Mouse (Mus musculus): Measurements from ENCODE around the gene Tarsl2. TPM values are rescaled to one million over a fixed set of nuclear protein-coding genes. Genes with fewer than 3 reads are reported as not detected.

Gene Tarsl2
- polyA plus RNA-seq, 1 experiment from 2014 or later = 9.1 TPM

GRCm38 (mm10) chr7:65696450-65696849 is 51.8 kb downstream of the Tarsl2 start:
- Histone ChIP-seq H3K4me1 (ENCODE audit: insufficient read depth) (peaks cover 5% of the 10 kb centered on the region), H3K4me3 (ENCODE audit: low read depth, low read length) (no peak overlapping the region), H3K36me3 (ENCODE audit: insufficient read depth) (peaks cover 60% of the 10 kb centered on the region), H3K27ac (ENCODE audit: low read depth) (no peak overlapping the region), H3K9ac (no peak overlapping the region), H3K9me3 (ENCODE audit: low read depth, low read length) (no peaks in the 10 kb centered on the region), H3K27me3 (ENCODE audit: insufficient read depth, low read length) (no peaks in the 10 kb centered on the region), H3K4me2 (no peak overlapping the region)
- DNase-seq (peak; percentile 18), ATAC-seq (ENCODE audit: insufficient read depth) (no peak)
- peak; percentile 59 for TF ChIP-seq CTCF (IDR thresholded peaks at IDR 0.05; ENCODE audit: low read depth)
- WGBS = 53% methylated on average over 2 of the region's 2 CpGs

GRCm38 (mm10) chr7:65702076-65702475 is 57.4 kb downstream of the Tarsl2 start:
- WGBS = 78% methylated on average over 7 of the region's 7 CpGs

GRCm38 (mm10) chr7:65704818-65705242 is 60.1 kb downstream of the Tarsl2 start:
- 0 out of 2 replicates have a peak overlapping the region, but pooled peaks have one; percentile 0 for H3K9ac ChIP-seq
- peak; percentile 99 for TF ChIP-seq CTCF (IDR thresholded peaks at IDR 0.05; ENCODE audit: low read depth)
- ATAC-seq (ENCODE audit: insufficient read depth) = peak; percentile 49; the same call in 1 of the 2 replicates
- WGBS = 7% methylated on average over 10 of the region's 10 CpGs
- peak; percentile 94 for DNase-seq
- H3K4me1 ChIP-seq (ENCODE audit: insufficient read depth) = no peaks in the 10 kb centered on the region
- H3K4me3 ChIP-seq (ENCODE audit: low read depth, low read length) = peak overlapping the region; percentile 27
- H3K27ac ChIP-seq (ENCODE audit: low read depth) = peak overlapping the region; percentile 15; the same call in 1 of the 2 replicates
- peak overlapping the region; percentile 55 for H3K4me2 ChIP-seq
- peaks cover 30% of the 10 kb centered on the region for H3K36me3 ChIP-seq (ENCODE audit: insufficient read depth)
- H3K9me3 ChIP-seq (ENCODE audit: low read depth, low read length) = no peaks in the 10 kb centered on the region
- no peaks in the 10 kb centered on the region for H3K27me3 ChIP-seq (ENCODE audit: insufficient read depth, low read length)

More at GRCm38 (mm10) chr7:65702076-65702475, 57.4 kb downstream of the Tarsl2 start:
- no peak for DNase-seq
- TF ChIP-seq CTCF (IDR thresholded peaks at IDR 0.05; ENCODE audit: low read depth) = no peak
- H3K4me1 ChIP-seq (ENCODE audit: insufficient read depth) = no peaks in the 10 kb centered on the region
- H3K4me3 ChIP-seq (ENCODE audit: low read depth, low read length) = no peak overlapping the region
- no peaks in the 10 kb centered on the region for H3K27me3 ChIP-seq (ENCODE audit: insufficient read depth, low read length)
- H3K27ac ChIP-seq (ENCODE audit: low read depth) = no peak overlapping the region
- H3K9me3 ChIP-seq (ENCODE audit: low read depth, low read length) = no peaks in the 10 kb centered on the region
- peaks cover 56% of the 10 kb centered on the region for H3K36me3 ChIP-seq (ENCODE audit: insufficient read depth)
- no peak overlapping the region for H3K9ac ChIP-seq
- ATAC-seq (ENCODE audit: insufficient read depth) = no peak
- no peak overlapping the region for H3K4me2 ChIP-seq

GRCm38 (mm10) chr7:65708506-65708905 is 63.8 kb downstream of the Tarsl2 start:
- no peak overlapping the region for H3K4me3 ChIP-seq (ENCODE audit: low read depth, low read length)
- no peak overlapping the region for H3K27ac ChIP-seq (ENCODE audit: low read depth)
- H3K36me3 ChIP-seq (ENCODE audit: insufficient read depth) = no peaks in the 10 kb centered on the region
- H3K4me2 ChIP-seq = no peak overlapping the region
- H3K4me1 ChIP-seq (ENCODE audit: insufficient read depth) = no peaks in the 10 kb centered on the region
- TF ChIP-seq CTCF (IDR thresholded peaks at IDR 0.05; ENCODE audit: low read depth) = no peak
- ATAC-seq (ENCODE audit: insufficient read depth) (no peak), DNase-seq (no peak)
- H3K9me3 ChIP-seq (ENCODE audit: low read depth, low read length) = no peaks in the 10 kb centered on the region
- H3K9ac ChIP-seq = no peak overlapping the region
- 70% methylated on average over 1 of the region's 1 CpGs for WGBS
- H3K27me3 ChIP-seq (ENCODE audit: insufficient read depth, low read length) = no peaks in the 10 kb centered on the region

GRCm38 (mm10) chr7:65710301-65710700 is 65.6 kb downstream of the Tarsl2 start:
- Histone ChIP-seq H3K9ac (no peak overlapping the region), H3K36me3 (ENCODE audit: insufficient read depth) (no peaks in the 10 kb centered on the region), H3K4me3 (ENCODE audit: low read depth, low read length) (no peak overlapping the region), H3K27me3 (ENCODE audit: insufficient read depth, low read length) (no peaks in the 10 kb centered on the region), H3K27ac (ENCODE audit: low read depth) (no peak overlapping the region), H3K4me2 (no peak overlapping the region), H3K9me3 (ENCODE audit: low read depth, low read length) (no peaks in the 10 kb centered on the region), H3K4me1 (ENCODE audit: insufficient read depth) (no peaks in the 10 kb centered on the region)
- WGBS = 81% methylated on average over 3 of the region's 3 CpGs
- no peak for ATAC-seq (ENCODE audit: insufficient read depth)
- DNase-seq = no peak
- TF ChIP-seq CTCF (IDR thresholded peaks at IDR 0.05; ENCODE audit: low read depth) = no peak

GRCm38 (mm10) chr7:65713782-65714181 is 69.1 kb downstream of the Tarsl2 start:
- no peaks in the 10 kb centered on the region for H3K9me3 ChIP-seq (ENCODE audit: low read depth, low read length)
- H3K4me2 ChIP-seq = no peak overlapping the region
- H3K4me3 ChIP-seq (ENCODE audit: low read depth, low read length) = no peak overlapping the region
- H3K27ac ChIP-seq (ENCODE audit: low read depth) = no peak overlapping the region
- DNase-seq (peak; percentile 13), ATAC-seq (ENCODE audit: insufficient read depth) (no peak)
- peak; percentile 39; the same call in 1 of the 2 replicates for TF ChIP-seq CTCF (IDR thresholded peaks at IDR 0.05; ENCODE audit: low read depth)
- no peaks in the 10 kb centered on the region for H3K36me3 ChIP-seq (ENCODE audit: insufficient read depth)
- H3K9ac ChIP-seq = no peak overlapping the region
- no peaks in the 10 kb centered on the region for H3K27me3 ChIP-seq (ENCODE audit: insufficient read depth, low read length)
- no peaks in the 10 kb centered on the region for H3K4me1 ChIP-seq (ENCODE audit: insufficient read depth)
- WGBS = 58% methylated on average over 5 of the region's 5 CpGs

- ATAC-seq (ENCODE audit: insufficient read depth) = no peak
- H3K4me1 ChIP-seq (ENCODE audit: insufficient read depth) = no peaks in the 10 kb centered on the region
- H3K4me3 ChIP-seq (ENCODE audit: low read depth, low read length) = no peak overlapping the region
- no peak for DNase-seq
- no peaks in the 10 kb centered on the region for H3K36me3 ChIP-seq (ENCODE audit: insufficient read depth)
- no peaks in the 10 kb centered on the region for H3K9me3 ChIP-seq (ENCODE audit: low read depth, low read length)
- no peak for TF ChIP-seq CTCF (IDR thresholded peaks at IDR 0.05; ENCODE audit: low read depth)
- no peak overlapping the region for H3K27ac ChIP-seq (ENCODE audit: low read depth)
- WGBS = 41% methylated on average over 4 of the region's 4 CpGs
- no peak overlapping the region for H3K4me2 ChIP-seq
- H3K27me3 ChIP-seq (ENCODE audit: insufficient read depth, low read length) = no peaks in the 10 kb centered on the region
- no peak overlapping the region for H3K9ac ChIP-seq
Measured at GRCm38 (mm10) chr7:65714304-65714703, 69.6 kb downstream of the Tarsl2 start.

Data from lung, embryonic 14.5 days (tissue).